Mouse (Mus musculus) kidney, postnatal 0 days (tissue): ENCODE measurements around the gene Col8a1. TPM values are rescaled to one million over a fixed set of nuclear protein-coding genes. Genes with fewer than 3 reads are reported as not detected.
A peak's percentile ranks its signal among the peaks of the same experiment; 100 is the strongest.

Experiments used
- ATAC-seq: fragments of 200-750 bp; cut with Nextera tagmentation; replicated peaks from 2 replicates; pipeline ENCODE4 v1.8.0; 2017; ENCODE audit warnings: low read depth, moderate number of reproducible peaks, moderate TSS enrichment, moderate library complexity; ENCODE audit not compliant: low FRiP score
- DNase-seq: peaks from one replicate; pipeline ENCODE4 v3.0.0-alpha.2; 2016; ENCODE audit warnings: low spot score
- H3K27ac ChIP-seq: fragments of 300-500 bp; sonication (generic); 2 replicates; pipeline ENCODE4 v1.5.1; 2014; ENCODE audit warnings: mild to moderate bottlenecking
- H3K27me3 ChIP-seq: fragments of 300-500 bp; sonication (generic); 2 replicates; pipeline ENCODE4 v1.6.1; 2014; ENCODE audit warnings: low read length, mixed read lengths; ENCODE audit not compliant: insufficient read depth
- H3K36me3 ChIP-seq: fragments of 300-500 bp; sonication (generic); 2 replicates; pipeline ENCODE4 v1.6.1; 2014; ENCODE audit warnings: low read length, mixed read lengths; ENCODE audit not compliant: insufficient read depth
- H3K4me1 ChIP-seq: fragments of 300-500 bp; sonication (generic); replicated peaks from 2 replicates; pipeline ENCODE4 v1.6.1; 2014; ENCODE audit warnings: antibody characterized with exemption, low read length, mixed read lengths; ENCODE audit not compliant: insufficient read depth
- H3K4me2 ChIP-seq: fragments of 300-500 bp; sonication (generic); 2 replicates; pipeline ENCODE4 v1.6.1; 2014; ENCODE audit warnings: mild to moderate bottlenecking, low read length, moderate library complexity, mixed read lengths
- H3K4me3 ChIP-seq: fragments of 300-500 bp; sonication (generic); replicated peaks from 2 replicates; pipeline ENCODE4 v1.5.1; 2014; ENCODE audit warnings: low read depth, low read length
- H3K9ac ChIP-seq: fragments of 300-500 bp; sonication (generic); 2 replicates; pipeline ENCODE4 v1.6.1; 2014; ENCODE audit warnings: low read depth, low read length
- H3K9me3 ChIP-seq: fragments of 300-500 bp; sonication (generic); replicated peaks from 2 replicates; pipeline ENCODE4 v1.6.1; 2016; ENCODE audit warnings: low read length, inconsistent platforms, mixed read lengths
- CTCF ChIP-seq: IDR thresholded peaks from 2 replicates; pipeline ENCODE4 v1.5.1; 2016; ENCODE audit warnings: antibody characterized with exemption, low read depth, mild to moderate bottlenecking, moderate library complexity
- WGBS: fragments of 180-500 bp; shearing (Covaris S2); extraction: QIAGEN DNeasy Blood & Tissue Kit; methylation state at CpG from one replicate; pipeline ENCODE4 v1.1.7; 2014; 5-methylcytosine and 5-hydroxymethylcytosine counted together
- polyA plus RNA-seq: library from polyadenylated mRNA; unstranded; fragments of >200 nt; fragmentation: Nextera tagmentation; extraction: Ambion mirVana; gene quantifications from 2 replicates; pipeline ENCODE4 v1.2.1, GENCODE M21; 2015

Gene Col8a1
- polyA plus RNA-seq, 1 experiment from 2014 or later, result 3.7 TPM

GRCm38 (mm10) chr16:57755241-57755640, 704 bp upstream of the Col8a1 start:
- H3K4me3 ChIP-seq, result peak overlapping the region; percentile 31
- no peak overlapping the region for H3K27ac ChIP-seq
- H3K4me1 ChIP-seq, result 0 out of 2 replicates have a peak, but pooled peaks cover 4% of the 10 kb centered on the region
- peak overlapping the region; percentile 62 for H3K4me2 ChIP-seq
- no peaks in the 10 kb centered on the region for H3K27me3 ChIP-seq
- peak; percentile 52; the same call in 1 of the 2 replicates for ATAC-seq
- DNase-seq, result peak; percentile 14
- 0 out of 2 replicates have a peak overlapping the region, but pooled peaks have one; percentile 28 for H3K9ac ChIP-seq
- H3K36me3 ChIP-seq, result no peaks in the 10 kb centered on the region
- no peaks in the 10 kb centered on the region for H3K9me3 ChIP-seq
- TF ChIP-seq CTCF, result no peak
- 18% methylated on average over 12 of the region's 12 CpGs for WGBS

- no peaks in the 10 kb centered on the region for H3K36me3 ChIP-seq
- no peak overlapping the region for H3K4me3 ChIP-seq
- H3K9ac ChIP-seq, result no peak overlapping the region
- DNase-seq, result no peak
- no peak for TF ChIP-seq CTCF
- H3K9me3 ChIP-seq, result no peaks in the 10 kb centered on the region
- H3K4me1 ChIP-seq, result 0 out of 2 replicates have a peak, but pooled peaks cover 4% of the 10 kb centered on the region
- H3K27me3 ChIP-seq, result no peaks in the 10 kb centered on the region
- ATAC-seq, result no peak
- no peak overlapping the region for H3K27ac ChIP-seq
- H3K4me2 ChIP-seq, result peak overlapping the region; percentile 62; the same call in 1 of the 2 replicates
- 44% methylated on average over 10 of the region's 10 CpGs for WGBS
Measured at GRCm38 (mm10) chr16:57753539-57754280, 827 bp downstream of the Col8a1 start.

- 75% methylated on average over 2 of the region's 2 CpGs for WGBS
- Histone ChIP-seq H3K27ac (no peak overlapping the region), H3K4me2 (no peak overlapping the region), H3K9me3 (no peaks in the 10 kb centered on the region), H3K36me3 (no peaks in the 10 kb centered on the region), H3K4me3 (no peak overlapping the region), H3K9ac (no peak overlapping the region), H3K4me1 (0 out of 2 replicates have a peak, but pooled peaks cover 4% of the 10 kb centered on the region), H3K27me3 (no peaks in the 10 kb centered on the region)
- TF ChIP-seq CTCF, result peak; percentile 25; the same call in 1 of the 2 replicates
- peak; percentile 35 for DNase-seq
- ATAC-seq, result no peak
Measured at GRCm38 (mm10) chr16:57750549-57750948, 4.0 kb downstream of the Col8a1 start.

GRCm38 (mm10) chr16:57748093-57748492, 6.4 kb downstream of the Col8a1 start:
- Histone ChIP-seq H3K4me2 (no peak overlapping the region), H3K4me3 (no peak overlapping the region), H3K36me3 (no peaks in the 10 kb centered on the region), H3K27me3 (no peaks in the 10 kb centered on the region), H3K4me1 (no peaks in the 10 kb centered on the region), H3K9ac (no peak overlapping the region), H3K9me3 (no peaks in the 10 kb centered on the region), H3K27ac (no peak overlapping the region)
- 50% methylated on average over 3 of the region's 3 CpGs for WGBS
- DNase-seq, result peak; percentile 52
- no peak for ATAC-seq
- TF ChIP-seq CTCF, result peak; percentile 46; the same call in 1 of the 2 replicates

GRCm38 (mm10) chr16:57747357-57748056, 7.0 kb downstream of the Col8a1 start:
- no peak overlapping the region for H3K4me3 ChIP-seq
- no peak overlapping the region for H3K27ac ChIP-seq
- WGBS, result 61% methylated on average over 2 of the region's 2 CpGs
- DNase-seq (peak; percentile 25), ATAC-seq (no peak)
- H3K4me1 ChIP-seq, result no peaks in the 10 kb centered on the region
- TF ChIP-seq CTCF, result no peak
- no peak overlapping the region for H3K9ac ChIP-seq
- no peaks in the 10 kb centered on the region for H3K36me3 ChIP-seq
- H3K4me2 ChIP-seq, result no peak overlapping the region
- H3K27me3 ChIP-seq, result no peaks in the 10 kb centered on the region
- H3K9me3 ChIP-seq, result no peaks in the 10 kb centered on the region

GRCm38 (mm10) chr16:57740169-57740568, 14.4 kb downstream of the Col8a1 start:
- Histone ChIP-seq H3K36me3 (no peaks in the 10 kb centered on the region), H3K9me3 (no peaks in the 10 kb centered on the region), H3K4me1 (no peaks in the 10 kb centered on the region), H3K4me2 (no peak overlapping the region), H3K9ac (no peak overlapping the region), H3K4me3 (no peak overlapping the region), H3K27ac (no peak overlapping the region), H3K27me3 (no peaks in the 10 kb centered on the region)
- ATAC-seq (no peak), DNase-seq (no peak)
- TF ChIP-seq CTCF, result no peak
- WGBS, result 91% methylated on average over 3 of the region's 3 CpGs
